Mouse (Mus musculus) myocyte (in vitro differentiated cells): Measurements from ENCODE around the gene Sppl3.

Source experiments
- CEBPB ChIP-seq: IDR thresholded peaks from 2 replicates; pipeline ENCODE4 v1.6.1; 2011; ENCODE audit warnings: mild to moderate bottlenecking, moderate library complexity; ENCODE audit not compliant: poor library complexity, insufficient read depth, severe bottlenecking
- E2F4 ChIP-seq: IDR thresholded peaks from one replicate; pipeline ENCODE4 v1.6.1; 2011; ENCODE audit warnings: mild to moderate bottlenecking, control low read depth, moderate library complexity; ENCODE audit not compliant: insufficient read depth
- MAX ChIP-seq: IDR thresholded peaks from one replicate; pipeline ENCODE4 v1.6.1; 2011; ENCODE audit warnings: low read depth, mild to moderate bottlenecking, control low read depth
- MYOD1 ChIP-seq, 3 experiments: IDR thresholded peaks; one replicate each; pipeline ENCODE4 v1.6.1; 2011; ENCODE audit warnings: control low read depth in 2 of 3, low read depth in 2 of 3, mild to moderate bottlenecking in 2 of 3, moderate library complexity in 1 of 3; ENCODE audit not compliant: insufficient read length in 2 of 3, control insufficient read depth in 1 of 3
- MYOG ChIP-seq, 3 experiments: IDR thresholded peaks; one replicate each; pipeline ENCODE4 v1.6.1; 2011; ENCODE audit warnings: control low read depth in 2 of 3, low read depth in 2 of 3, mild to moderate bottlenecking in 2 of 3; ENCODE audit not compliant: insufficient read length in 2 of 3, control insufficient read depth in 1 of 3, insufficient read depth in 1 of 3
- POLR2A ChIP-seq: IDR thresholded peaks from one replicate; pipeline ENCODE4 v1.6.1; 2011; ENCODE audit warnings: low read depth, mild to moderate bottlenecking, control low read depth, moderate library complexity; ENCODE audit not compliant: insufficient read length
- POLR2AphosphoS2 ChIP-seq: IDR thresholded peaks from one replicate; pipeline ENCODE4 v1.6.1; 2011; ENCODE audit warnings: low read depth, control low read depth; ENCODE audit not compliant: insufficient read length
- REST ChIP-seq: IDR thresholded peaks from one replicate; pipeline ENCODE4 v1.6.1; 2011; ENCODE audit warnings: mild to moderate bottlenecking, control low read depth, moderate library complexity; ENCODE audit not compliant: insufficient read depth, insufficient read length
- SRF ChIP-seq: IDR thresholded peaks from one replicate; pipeline ENCODE4 v1.6.1; 2011; ENCODE audit warnings: low read depth; ENCODE audit not compliant: control insufficient read depth, insufficient read length
- TCF12 ChIP-seq: IDR thresholded peaks from one replicate; pipeline ENCODE4 v1.6.1; 2011; ENCODE audit warnings: mild to moderate bottlenecking, control low read depth; ENCODE audit not compliant: poor library complexity, insufficient read depth, severe bottlenecking
- TCF3 ChIP-seq: IDR thresholded peaks from one replicate; pipeline ENCODE4 v1.6.1; 2011; ENCODE audit warnings: low read depth, control low read depth; ENCODE audit not compliant: insufficient read length
- USF1 ChIP-seq: IDR thresholded peaks from one replicate; pipeline ENCODE4 v1.6.1; 2011; ENCODE audit warnings: low read depth, mild to moderate bottlenecking, control low read depth, moderate library complexity

DNA sequence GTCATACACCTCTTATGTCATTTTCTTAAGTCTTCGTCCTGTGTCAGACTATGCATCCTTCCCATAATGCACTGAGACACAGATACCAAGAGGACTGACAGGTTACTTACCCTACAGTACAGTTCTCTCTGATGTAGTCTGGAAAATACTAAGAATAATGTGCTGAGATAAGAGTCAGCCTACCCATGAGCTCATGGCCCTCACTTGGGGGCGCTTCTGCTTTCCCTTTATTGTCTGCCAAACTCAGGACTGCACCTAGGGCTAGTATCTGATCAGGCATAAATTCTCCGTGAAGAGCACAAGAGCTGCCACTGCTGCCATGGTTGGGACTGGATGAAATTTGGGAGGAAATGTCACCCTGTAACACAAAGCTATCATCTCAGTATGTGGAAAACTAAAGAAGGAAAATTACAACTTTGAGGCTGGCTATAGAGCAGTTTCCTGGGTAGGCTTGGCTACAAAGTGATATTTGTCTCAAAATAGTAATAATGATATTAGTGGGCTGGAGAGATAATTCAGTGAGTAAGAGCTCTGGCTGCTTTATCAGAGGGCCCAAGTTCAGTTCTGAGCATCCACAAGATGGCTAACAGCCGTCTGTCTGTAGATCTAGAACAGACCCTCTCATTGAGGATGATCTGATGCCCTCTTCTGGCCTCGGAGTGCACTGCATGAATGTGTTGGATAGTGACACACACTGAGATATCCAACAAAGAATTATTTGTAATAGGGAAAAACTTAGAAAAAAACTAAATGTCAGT is 65.4 kb downstream of the Sppl3 start:
- no peak for TF ChIP-seq POLR2A
- TF ChIP-seq MYOD1 (IDR thresholded peaks at IDR 0.05; ENCODE audit: control insufficient read depth in 1 of 3, insufficient read length in 2 of 3, low read depth in 2 of 3) = no peak
- TF ChIP-seq USF1 = no peak
- TF ChIP-seq E2F4 = no peak
- TF ChIP-seq TCF12 = no peak
- TF ChIP-seq MAX = no peak
- TF ChIP-seq POLR2AphosphoS2 = no peak
- TF ChIP-seq MYOG (IDR thresholded peaks at IDR 0.05; ENCODE audit: control insufficient read depth in 1 of 3, insufficient read depth in 1 of 3, insufficient read length in 2 of 3, low read depth in 2 of 3) = no peak
- no peak for TF ChIP-seq CEBPB
- no peak for TF ChIP-seq SRF
- TF ChIP-seq REST = no peak
- no peak for TF ChIP-seq TCF3
